Mouse (Mus musculus) heart, postnatal 0 days (tissue): ENCODE measurements around the gene Psen2. TPM values are rescaled to one million over a fixed set of nuclear protein-coding genes. Genes with fewer than 3 reads are reported as not detected.

Experiments
- ATAC-seq: fragments of 200-750 bp; cut with Nextera tagmentation; 2 replicates; pipeline ENCODE4 v1.8.0; 2017; ENCODE audit warnings: low read depth, moderate number of reproducible peaks, moderate library complexity; ENCODE audit not compliant: insufficient read depth
- DNase-seq: peaks from one replicate; pipeline ENCODE4 v3.0.0-alpha.2; 2016; ENCODE audit warnings: low spot score
- H3K27ac ChIP-seq: fragments of 300-500 bp; sonication (generic); 2 replicates; pipeline ENCODE4 v1.5.1; 2014; ENCODE audit warnings: low read depth, mild to moderate bottlenecking
- H3K27me3 ChIP-seq: fragments of 300-500 bp; sonication (generic); 2 replicates; pipeline ENCODE4 v1.6.1; 2014; ENCODE audit warnings: low read length, mixed read lengths; ENCODE audit not compliant: control insufficient read depth, insufficient read depth
- H3K36me3 ChIP-seq: fragments of 300-500 bp; sonication (generic); replicated peaks from 2 replicates; pipeline ENCODE4 v1.6.1; 2014; ENCODE audit warnings: low read length, mixed read lengths; ENCODE audit not compliant: control insufficient read depth, insufficient read depth
- H3K4me1 ChIP-seq: fragments of 300-500 bp; sonication (generic); 2 replicates; pipeline ENCODE4 v1.6.1; 2014; ENCODE audit warnings: antibody characterized with exemption; ENCODE audit not compliant: control insufficient read depth, insufficient read depth
- H3K4me2 ChIP-seq: fragments of 300-500 bp; sonication (generic); 2 replicates; pipeline ENCODE4 v1.6.1; 2014; ENCODE audit warnings: low read depth, mild to moderate bottlenecking, low read length, moderate library complexity
- H3K4me3 ChIP-seq: fragments of 300-500 bp; sonication (generic); 2 replicates; pipeline ENCODE4 v1.5.1; 2014; ENCODE audit warnings: low read depth, low read length
- H3K9ac ChIP-seq: fragments of 300-500 bp; sonication (generic); replicated peaks from 2 replicates; pipeline ENCODE4 v1.6.1; 2014; ENCODE audit warnings: low read depth, low read length, mixed read lengths
- H3K9me3 ChIP-seq: fragments of 300-500 bp; sonication (generic); replicated peaks from 2 replicates; pipeline ENCODE4 v1.6.1; 2016; ENCODE audit warnings: low read length; ENCODE audit not compliant: control insufficient read depth
- CTCF ChIP-seq: IDR thresholded peaks from 2 replicates; pipeline ENCODE4 v1.5.1; 2016; ENCODE audit warnings: antibody characterized with exemption, control low read depth, low read depth
- EP300 ChIP-seq: IDR thresholded peaks from 2 replicates; pipeline ENCODE4 v1.6.1; 2016; ENCODE audit warnings: antibody characterized with exemption, low read depth
- WGBS: fragments of 180-500 bp; shearing (Covaris S2); extraction: QIAGEN DNeasy Blood & Tissue Kit; methylation state at CpG from one replicate; pipeline ENCODE4 v1.1.7; 2014; 5-methylcytosine and 5-hydroxymethylcytosine counted together
- polyA plus RNA-seq: library from polyadenylated mRNA; unstranded; fragments of >200 nt; fragmentation: Nextera tagmentation; extraction: Ambion mirVana; gene quantifications from 2 replicates; pipeline ENCODE4 v1.2.1, GENCODE M21; 2015
- total RNA-seq: library from RNA; depleted of rRNA; stranded (reverse); fragments of >200 nt; gene quantifications from 2 replicates; pipeline ENCODE4 v1.2.3, GENCODE M21; 2014; ENCODE audit warnings: low replicate concordance

The Psen2 gene
- total and polyA plus RNA-seq, 2 experiments from 2014 or later: 16.4 to 33.3 TPM

DNA sequence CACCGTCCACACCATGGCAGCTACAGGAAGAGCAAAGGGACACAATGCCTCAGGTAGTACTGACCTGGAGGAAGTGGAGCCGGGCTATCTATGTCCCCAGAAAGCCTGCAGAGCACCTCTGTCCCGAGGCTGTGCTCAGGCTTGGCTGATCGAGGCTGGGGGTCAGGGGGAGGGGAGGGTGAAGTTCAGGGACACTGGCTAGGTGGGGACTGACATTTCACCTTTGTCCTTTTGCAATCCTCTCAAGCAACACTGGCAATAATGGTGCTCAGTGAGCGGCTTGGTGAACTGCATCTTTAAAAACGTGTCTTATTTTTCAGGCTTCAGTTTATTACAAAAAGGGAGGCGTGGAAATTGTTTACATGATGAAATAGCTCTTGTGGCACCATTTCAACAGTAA, 33.3 kb downstream of the Psen2 start:
- TF ChIP-seq CTCF (no peak), EP300 (no peak)
- H3K27ac ChIP-seq: no peak overlapping the region
- no peak overlapping the region for H3K4me3 ChIP-seq
- 84% methylated on average over 7 of the region's 7 CpGs for WGBS
- peaks cover 8% of the 10 kb centered on the region for H3K36me3 ChIP-seq
- H3K9me3 ChIP-seq: 0 out of 2 replicates have a peak, but pooled peaks cover 4% of the 10 kb centered on the region
- no peak for ATAC-seq
- no peak for DNase-seq
- no peak overlapping the region for H3K9ac ChIP-seq
- H3K4me2 ChIP-seq: no peak overlapping the region
- H3K27me3 ChIP-seq: no peaks in the 10 kb centered on the region
- no peaks in the 10 kb centered on the region for H3K4me1 ChIP-seq

DNA sequence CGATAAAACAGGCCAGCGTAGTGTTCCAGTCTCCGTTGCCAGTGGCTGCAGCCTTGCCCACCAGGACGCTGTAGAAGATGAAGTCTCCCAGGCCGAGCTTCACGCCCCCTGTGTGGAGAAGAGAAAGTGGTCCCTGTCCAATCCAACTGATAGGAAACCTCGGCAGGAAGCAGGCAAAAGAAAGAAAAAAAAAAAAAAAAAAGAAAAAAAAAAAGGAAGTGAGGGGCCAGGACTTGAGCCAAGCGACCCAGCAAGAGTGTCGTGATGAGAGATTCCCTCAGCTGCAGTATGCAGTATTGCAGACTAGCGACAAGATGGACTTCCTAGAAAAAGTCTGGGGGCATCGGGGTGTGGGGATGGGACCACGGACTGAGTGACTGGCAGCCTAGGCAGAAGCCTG, 34.4 kb downstream of the Psen2 start:
- H3K4me3 ChIP-seq: no peak overlapping the region
- WGBS: 73% methylated on average over 12 of the region's 12 CpGs

DNA sequence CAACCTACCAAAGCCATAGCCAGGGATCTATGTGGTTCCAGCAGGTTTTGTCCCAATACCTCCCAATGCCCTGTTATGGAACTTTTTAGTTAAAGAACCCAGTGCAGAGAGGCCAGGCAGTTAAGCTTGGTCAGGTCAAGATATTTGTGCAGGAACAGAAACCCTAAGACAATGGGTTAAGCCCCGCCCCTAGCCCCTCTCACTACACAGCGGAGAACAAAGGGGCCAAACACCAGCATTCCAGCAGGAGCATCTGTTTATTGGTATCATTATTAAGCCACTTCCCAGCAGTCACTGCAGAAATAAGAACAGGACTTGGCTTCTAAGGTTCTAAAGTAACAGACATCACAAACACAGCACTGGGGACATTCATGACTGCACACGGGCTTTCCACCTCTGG, 36.5 kb downstream of the Psen2 start:
- no peak overlapping the region for H3K9ac ChIP-seq
- 0 out of 2 replicates have a peak, but pooled peaks cover 4% of the 10 kb centered on the region for H3K9me3 ChIP-seq
- H3K27me3 ChIP-seq: no peaks in the 10 kb centered on the region
- no peak overlapping the region for H3K4me3 ChIP-seq
- peaks cover 8% of the 10 kb centered on the region for H3K36me3 ChIP-seq
- WGBS: 85% methylated on average over 3 of the region's 3 CpGs
- DNase-seq: no peak
- H3K27ac ChIP-seq: peak overlapping the region; percentile 49
- H3K4me2 ChIP-seq: no peak overlapping the region
- ATAC-seq: no peak
- H3K4me1 ChIP-seq: no peaks in the 10 kb centered on the region
- no peak for TF ChIP-seq EP300
- no peak for TF ChIP-seq CTCF

More for the DNA sequence above, 34.4 kb downstream of the Psen2 start:
- H3K36me3 ChIP-seq: peaks cover 8% of the 10 kb centered on the region
- ATAC-seq (no peak), DNase-seq (no peak)
- no peaks in the 10 kb centered on the region for H3K27me3 ChIP-seq
- H3K9me3 ChIP-seq: 0 out of 2 replicates have a peak, but pooled peaks cover 4% of the 10 kb centered on the region
- TF ChIP-seq EP300: no peak
- TF ChIP-seq CTCF: no peak
- H3K4me2 ChIP-seq: no peak overlapping the region
- no peak overlapping the region for H3K27ac ChIP-seq
- H3K4me1 ChIP-seq: no peaks in the 10 kb centered on the region
- H3K9ac ChIP-seq: no peak overlapping the region

DNA sequence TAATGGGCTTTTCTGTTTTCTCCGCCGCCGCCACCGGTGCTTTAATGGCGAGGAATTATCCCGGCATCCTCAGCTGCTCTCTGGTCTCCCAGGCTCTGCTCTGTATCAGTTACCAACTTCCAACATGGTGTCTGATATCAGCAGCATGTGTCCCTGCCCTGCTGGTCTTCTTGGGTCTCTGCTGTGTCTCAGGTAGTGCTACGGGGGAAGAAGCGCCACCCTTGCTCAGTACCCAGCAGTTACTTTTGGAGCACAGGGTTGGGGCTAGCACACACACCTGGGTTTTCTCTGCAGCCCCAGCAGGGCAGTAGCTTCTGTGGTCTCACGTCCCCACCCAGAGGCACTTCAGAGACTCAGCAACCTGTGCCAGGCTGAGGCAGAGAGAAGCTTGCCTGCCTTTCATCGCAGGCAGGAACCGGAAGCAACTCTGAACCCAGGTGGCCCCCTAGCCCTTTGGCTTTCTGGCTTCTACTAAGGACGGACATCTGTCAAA, 37.0 kb downstream of the Psen2 start:
- TF ChIP-seq EP300 (no peak), CTCF (peak; percentile 31)
- DNase-seq: peak; percentile 45
- Histone ChIP-seq H3K36me3 (peaks cover 8% of the 10 kb centered on the region), H3K9ac (peak overlapping the region; percentile 3; the same call in 1 of the 2 replicates), H3K4me1 (no peaks in the 10 kb centered on the region), H3K4me3 (peak overlapping the region; percentile 50), H3K9me3 (0 out of 2 replicates have a peak, but pooled peaks cover 4% of the 10 kb centered on the region), H3K27ac (peak overlapping the region; percentile 49), H3K4me2 (peak overlapping the region; percentile 61), H3K27me3 (no peaks in the 10 kb centered on the region)
- ATAC-seq: peak; percentile 73
- 13% methylated on average over 12 of the region's 12 CpGs for WGBS

GRCm38 (mm10) chr1:180225500-180226220, 37.6 kb downstream of the Psen2 start:
- Histone ChIP-seq H3K36me3 (peaks cover 8% of the 10 kb centered on the region), H3K9me3 (0 out of 2 replicates have a peak, but pooled peaks cover 4% of the 10 kb centered on the region), H3K4me3 (peak overlapping the region; percentile 50), H3K27ac (peak overlapping the region; percentile 49), H3K9ac (peak overlapping the region; percentile 3), H3K27me3 (no peaks in the 10 kb centered on the region), H3K4me1 (no peaks in the 10 kb centered on the region), H3K4me2 (peak overlapping the region; percentile 61)
- ATAC-seq: peak; percentile 91
- peak; percentile 66 for DNase-seq
- TF ChIP-seq EP300: no peak
- no peak for TF ChIP-seq CTCF
- WGBS: 15% methylated on average over 21 of the region's 21 CpGs
